ENCODE assay signal across 9 mouse cellular contexts in the genomic region with DNA sequence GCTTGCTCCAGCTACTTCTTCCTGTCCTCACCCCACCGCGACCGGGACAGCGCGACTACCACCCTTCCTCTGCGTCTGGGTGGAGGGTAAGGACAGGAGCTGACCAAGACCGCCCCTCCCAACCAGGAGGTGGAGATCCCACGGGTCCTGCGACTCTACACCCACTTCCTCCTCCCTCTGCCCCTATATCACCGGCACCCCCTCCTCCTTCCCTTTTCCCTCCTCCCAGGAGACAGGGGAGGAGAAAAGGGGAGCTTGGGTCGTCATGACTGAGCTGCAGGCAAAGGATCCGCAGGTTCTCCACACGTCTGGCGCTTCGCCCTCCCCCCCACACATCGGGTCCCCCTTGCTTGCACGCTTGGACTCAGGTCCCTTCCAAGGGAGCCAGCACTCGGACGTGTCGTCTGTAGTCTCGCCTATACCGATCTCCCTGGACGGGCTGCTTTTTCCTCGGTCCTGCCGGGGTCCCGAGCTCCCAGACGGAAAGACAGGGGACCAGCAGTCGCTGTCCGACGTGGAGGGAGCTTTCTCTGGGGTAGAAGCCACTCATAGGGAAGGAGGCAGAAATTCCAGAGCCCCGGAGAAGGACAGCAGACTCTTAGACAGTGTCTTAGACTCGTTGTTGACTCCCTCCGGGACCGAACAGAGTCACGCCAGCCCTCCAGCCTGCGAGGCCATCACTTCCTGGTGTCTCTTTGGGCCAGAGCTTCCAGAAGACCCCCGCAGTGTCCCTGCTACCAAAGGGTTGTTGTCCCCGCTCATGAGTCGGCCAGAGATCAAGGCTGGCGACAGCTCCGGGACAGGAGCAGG. TPM values are rescaled to one million over a fixed set of nuclear protein-coding genes. Genes with fewer than 3 reads are reported as not detected.
A peak's percentile ranks its signal among the peaks of the same experiment; 100 is the strongest.
DNase-seq lines count a peak whose midpoint lies in the region; ATAC-seq and TF ChIP-seq lines count a peak whose summit lies in the region.
"Had no signal": no experiment of that assay in that cellular context is flagged by ENCODE, and none has a peak within 500 bp of the region (broad histone marks: within the 10 kb centered on the region; RNA-seq: fewer than 3 reads in every experiment).

No protein-coding gene starts in this region.

- H3K27ac ChIP-seq in cortical plate, adult 2 months (ENCODE audit: insufficient read depth, low read length): peak overlapping the region; percentile 92; the same call in 1 of the 2 replicates

- TF ChIP-seq CTCF in cortical plate, adult 2 months (IDR thresholded peaks at IDR 0.05; ENCODE audit: extremely low read depth, insufficient read depth, low read length): no peak

- no peak for TF ChIP-seq POLR2A in cortical plate, adult 2 months (IDR thresholded peaks at IDR 0.05; ENCODE audit: extremely low read depth, insufficient read depth, low read length)

- ATAC-seq in hematopoietic stem cell, adult 5-6 weeks (replicated peaks in 1 of 2; ENCODE audit: insufficient read depth in 1 of 2, low FRiP score in 2 of 2, low TSS enrichment in 1 of 2, low read depth in 1 of 2, poor library complexity in 2 of 2, severe bottlenecking in 2 of 2): peak; percentile 44 to 54
- ATAC-seq in erythroblast, adult 5-6 weeks (replicated peaks; ENCODE audit: low FRiP score, poor library complexity, severe bottlenecking): no peak

- H3K4me1 ChIP-seq in cortical plate, adult 2 months (ENCODE audit: control insufficient read depth, insufficient read depth, low read length): peaks cover 3% of the 10 kb centered on the region

- peak overlapping the region; percentile 97 for H3K4me3 ChIP-seq in cortical plate, adult 2 months (ENCODE audit: insufficient read depth, low read length)
- H3K4me3 ChIP-seq: myocyte had no signal

- DNase-seq in left cerebral cortex, adult 18-20 months (ENCODE audit: low spot score in 2 of 2): peak; percentile 9 to 20
- DNase-seq in left cerebral cortex, adult 11 months (ENCODE audit: low spot score): no peak
- DNase-seq in layer of hippocampus, postnatal 36 days: peak; percentile 2 to 4
- DNase-seq in lung, postnatal 10 days: peak; percentile 55
- peak; percentile 41 for DNase-seq in ovary, postnatal 36 days (ENCODE audit: low spot score)

RNA-seq across cellular contexts. Expression of a gene that starts 0.8 kb away (rescaled TPM):
- 10 to 100 TPM; 21.3 to 21.4 TPM for total RNA-seq in left cerebral cortex, adult 18-20 months (2021)
- 5.8 and 6.0 TPM in 2 replicates for polyA plus RNA-seq in cortical plate, adult 2 months (2012; rRNA removed)
- total RNA-seq in hematopoietic stem cell, adult 5-6 weeks (2017): 1.3 and 2.2 TPM in 2 replicates
- 10 to 100 TPM; 10.4 to 10.7 TPM for total RNA-seq in layer of hippocampus, postnatal 36 days (2021)
- total RNA-seq in erythroblast, adult 5-6 weeks (2015; ENCODE audit: low replicate concordance): not detected in 2 replicates
- not detected in 2 replicates for total RNA-seq in erythroblast, adult 5-6 weeks (2017; ENCODE audit: low replicate concordance)
- polyA plus RNA-seq: myocyte had no signal
